Mouse (Mus musculus): ENCODE results near the gene Shisa7.
A peak's percentile ranks its signal among the peaks of the same experiment; 100 is the strongest.
"Not testable (repeated sequence)": the region's sequence is repeated elsewhere in the genome, so short reads cannot be mapped to it uniquely, and the experiment has no call there.

The Shisa7 gene

DNA sequence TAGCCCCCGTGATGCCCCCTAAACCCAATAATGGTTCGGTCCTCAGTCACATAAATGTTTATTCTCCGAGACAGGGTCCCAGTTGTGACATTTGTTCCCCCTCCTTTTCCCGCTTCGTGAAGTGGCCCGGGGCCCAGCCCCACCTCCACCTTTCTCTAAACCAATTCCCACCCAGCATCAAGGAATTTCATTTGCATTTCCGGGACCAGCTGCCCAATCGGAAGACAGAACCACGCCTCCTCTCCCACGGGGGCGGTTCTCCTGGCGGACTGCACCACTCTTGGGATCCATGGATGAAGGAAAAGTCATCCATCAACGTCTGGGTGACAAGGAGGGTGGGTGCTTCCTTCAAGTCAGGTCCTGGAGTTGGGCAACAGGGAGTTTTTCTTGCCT, 417 bp upstream of the Shisa7 start:
- DNase-seq, result peak; percentile 85

DNA sequence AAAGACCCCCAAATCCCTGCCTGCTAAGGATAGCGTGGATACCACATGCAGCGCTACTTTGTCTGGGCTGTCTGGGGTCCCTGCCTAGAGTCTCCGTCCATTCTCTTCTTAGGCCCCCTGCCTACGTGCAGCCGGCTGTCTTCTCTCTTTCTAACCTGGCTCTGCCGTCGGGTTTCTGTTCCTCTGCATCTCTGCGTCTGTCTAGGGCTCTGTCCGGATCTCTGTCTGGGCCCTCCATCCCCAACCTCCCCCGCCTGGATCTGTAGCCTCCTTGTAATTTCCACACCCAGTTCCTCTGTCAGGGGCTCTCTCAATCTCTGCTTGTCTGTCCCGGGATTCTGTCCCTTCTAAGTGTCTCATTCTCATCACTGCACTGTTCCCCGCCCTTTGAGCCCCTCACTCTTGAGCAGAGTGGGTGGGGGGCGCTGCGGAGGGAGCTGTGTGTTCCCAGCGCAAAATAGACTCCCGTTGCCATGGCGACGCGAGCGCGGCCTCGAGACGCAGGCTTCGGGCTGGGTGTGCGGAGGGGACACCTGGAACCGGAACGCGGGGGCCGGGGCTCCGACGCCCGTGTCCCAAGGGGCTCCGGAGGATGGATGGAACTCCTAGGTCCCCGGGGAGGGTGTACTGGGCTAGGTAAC, 772 bp downstream of the Shisa7 start:
- DNase-seq, result peak; percentile 53

DNA sequence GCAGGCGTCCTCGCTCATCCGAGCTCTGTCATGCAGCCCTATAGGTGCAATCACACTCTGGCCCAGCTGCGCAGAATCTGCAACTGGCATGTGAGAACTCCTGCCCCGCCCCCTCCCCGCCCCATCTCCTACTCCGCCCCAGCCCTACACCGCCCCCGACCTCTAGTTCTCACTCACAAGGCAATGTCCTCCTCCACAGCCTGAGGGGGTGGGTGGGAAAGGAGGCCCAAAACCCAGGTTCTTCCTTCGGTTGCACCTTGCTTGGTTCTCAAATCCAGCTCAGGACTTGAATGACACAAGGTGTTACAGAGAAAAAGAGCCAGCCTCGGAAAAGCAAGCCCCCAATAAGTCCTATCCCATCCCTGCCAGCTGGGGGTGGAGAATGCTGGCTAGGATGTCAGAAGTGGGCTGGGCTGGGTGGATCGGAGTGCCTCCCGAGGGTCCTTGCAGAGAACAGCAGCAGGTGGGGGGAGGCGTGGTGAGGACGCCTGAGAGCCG, 1.8 kb downstream of the Shisa7 start:
- DNase-seq, result no peak

DNA sequence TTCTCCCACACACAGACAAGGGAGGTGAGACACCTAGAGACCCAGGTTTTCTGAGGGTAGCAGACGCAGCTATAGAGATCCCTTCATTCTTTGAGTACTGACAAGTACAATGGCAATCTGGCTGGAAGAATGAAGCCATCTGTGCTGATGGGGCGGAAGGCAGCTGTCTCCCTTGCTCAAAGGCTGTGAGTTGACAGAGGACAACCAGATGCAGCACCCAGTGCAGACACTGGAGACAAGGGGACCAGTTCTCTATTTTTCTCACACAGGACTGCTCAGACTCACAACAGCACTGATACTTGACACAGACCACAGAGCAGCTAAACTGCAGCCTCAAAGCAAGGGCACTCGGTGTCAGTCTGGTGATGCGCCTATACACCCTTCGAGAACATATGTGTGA, 2.4 kb downstream of the Shisa7 start:
- DNase-seq, result no peak

DNA sequence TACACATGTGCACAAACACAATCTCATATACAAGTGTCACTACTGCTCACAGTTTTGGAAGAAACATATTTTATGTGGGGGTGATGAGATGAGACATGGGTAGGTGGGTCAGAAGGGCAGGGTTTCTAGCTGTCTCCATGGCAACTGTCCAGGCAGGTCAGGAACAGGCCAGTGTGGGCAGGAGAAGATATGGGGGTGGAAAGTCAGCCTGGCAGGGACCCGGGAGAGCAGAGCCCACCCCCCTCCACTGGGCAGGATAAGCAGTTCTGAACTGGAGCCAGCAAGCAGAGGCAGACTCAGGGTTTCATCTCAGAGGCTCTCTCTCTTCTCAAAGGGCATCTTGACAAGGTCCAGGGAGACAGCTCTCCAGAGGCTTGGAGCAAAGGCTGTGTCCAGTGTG, 6.9 kb downstream of the Shisa7 start:
- DNase-seq, result peak; percentile 57

DNA sequence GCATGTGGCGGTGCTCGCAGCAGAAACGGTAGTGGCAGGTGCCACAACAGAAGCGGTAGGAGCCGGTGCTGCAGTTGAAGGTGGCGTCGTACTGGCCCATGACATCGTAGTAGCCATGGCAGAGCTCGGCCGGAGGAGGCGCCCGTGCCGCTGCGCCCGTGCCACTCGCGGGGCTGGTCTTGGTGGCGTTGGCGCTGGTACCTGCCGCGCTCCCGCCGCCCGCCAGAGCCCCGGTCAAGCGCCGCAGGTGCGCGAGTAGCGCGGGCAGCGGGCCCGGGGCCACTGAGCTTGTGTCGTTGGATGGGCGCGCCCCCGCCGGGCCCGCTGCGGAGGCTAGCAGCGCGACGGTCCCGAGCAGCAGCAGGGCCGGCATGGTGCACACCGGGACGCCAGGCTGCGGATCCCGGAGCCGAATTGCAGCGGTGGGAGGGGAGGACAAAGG, 8.1 kb downstream of the Shisa7 start:
- peak; percentile 90 for DNase-seq

DNA sequence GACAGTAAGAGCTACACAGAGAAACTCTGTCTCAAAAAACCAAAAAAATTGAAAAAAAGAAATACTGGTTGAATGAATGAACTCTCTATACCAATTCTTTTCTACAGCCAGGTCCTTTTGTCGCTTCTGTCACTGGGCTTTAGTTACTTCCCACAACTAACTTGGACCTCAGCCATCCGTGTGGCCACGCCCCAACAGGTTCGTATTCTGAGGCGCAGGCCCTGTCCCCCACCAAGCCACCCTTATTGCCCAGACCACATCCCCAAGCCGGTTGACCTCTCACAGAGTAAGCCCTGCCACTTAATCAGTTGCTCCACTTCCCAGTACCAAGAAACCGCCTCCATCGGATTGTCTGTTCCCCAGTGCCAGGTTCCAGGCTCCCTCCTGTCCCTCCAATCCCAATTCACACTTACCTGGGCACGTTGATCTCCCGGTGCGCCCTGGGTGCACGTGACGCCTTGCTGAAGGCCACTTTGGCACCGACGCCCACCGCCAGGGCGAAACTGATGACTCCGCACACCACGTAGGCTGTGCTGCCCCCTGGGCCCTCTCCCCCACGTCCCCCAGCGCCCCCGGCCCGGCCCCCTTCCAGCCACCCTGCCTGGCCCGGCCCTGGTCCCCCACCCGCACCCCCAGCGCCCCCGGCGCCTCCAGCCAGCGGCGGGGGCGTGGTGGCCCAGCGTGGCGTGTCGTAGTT, 8.7 kb downstream of the Shisa7 start:
- peak; percentile 71 for DNase-seq

DNA sequence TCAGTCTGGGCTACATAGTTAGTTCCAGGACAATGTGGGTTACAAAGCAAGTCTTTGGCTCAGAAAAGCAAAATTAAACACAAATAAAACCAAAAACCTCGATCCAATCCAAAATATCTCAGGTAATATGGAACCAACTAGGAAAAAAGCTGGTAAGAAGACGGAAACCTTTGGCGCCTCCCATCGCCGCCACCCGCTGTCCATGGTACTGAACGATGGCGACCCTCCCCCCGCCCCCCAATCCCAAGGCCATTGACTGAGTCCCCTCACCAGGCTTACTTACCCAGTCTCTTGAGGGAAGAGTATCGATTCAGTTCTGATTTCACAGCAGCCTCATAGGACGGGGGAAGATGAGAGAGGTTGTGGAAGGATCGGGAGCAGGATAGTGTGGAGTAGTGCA, 14.0 kb downstream of the Shisa7 start:
- no peak for DNase-seq

DNA sequence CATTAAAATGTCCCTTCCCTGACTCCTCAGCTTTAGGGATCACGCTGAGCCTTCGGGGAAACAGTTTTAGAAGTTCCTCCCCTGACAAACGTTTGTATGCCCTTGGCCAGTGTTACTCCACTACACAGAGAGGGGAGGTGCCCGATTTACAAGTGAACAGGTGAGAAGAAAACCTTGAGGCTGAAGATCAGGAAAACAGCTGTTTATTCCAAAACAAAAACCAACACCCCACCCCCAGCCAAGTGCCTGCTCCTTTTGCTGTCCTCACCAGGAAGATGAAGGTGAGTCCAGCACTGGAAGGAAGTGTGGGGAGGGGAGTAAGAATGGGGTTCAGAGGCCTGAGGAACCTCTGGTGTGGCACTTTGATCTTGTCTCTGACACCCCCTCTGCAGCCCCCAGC, 19.1 kb downstream of the Shisa7 start:
- no peak for DNase-seq

DNA sequence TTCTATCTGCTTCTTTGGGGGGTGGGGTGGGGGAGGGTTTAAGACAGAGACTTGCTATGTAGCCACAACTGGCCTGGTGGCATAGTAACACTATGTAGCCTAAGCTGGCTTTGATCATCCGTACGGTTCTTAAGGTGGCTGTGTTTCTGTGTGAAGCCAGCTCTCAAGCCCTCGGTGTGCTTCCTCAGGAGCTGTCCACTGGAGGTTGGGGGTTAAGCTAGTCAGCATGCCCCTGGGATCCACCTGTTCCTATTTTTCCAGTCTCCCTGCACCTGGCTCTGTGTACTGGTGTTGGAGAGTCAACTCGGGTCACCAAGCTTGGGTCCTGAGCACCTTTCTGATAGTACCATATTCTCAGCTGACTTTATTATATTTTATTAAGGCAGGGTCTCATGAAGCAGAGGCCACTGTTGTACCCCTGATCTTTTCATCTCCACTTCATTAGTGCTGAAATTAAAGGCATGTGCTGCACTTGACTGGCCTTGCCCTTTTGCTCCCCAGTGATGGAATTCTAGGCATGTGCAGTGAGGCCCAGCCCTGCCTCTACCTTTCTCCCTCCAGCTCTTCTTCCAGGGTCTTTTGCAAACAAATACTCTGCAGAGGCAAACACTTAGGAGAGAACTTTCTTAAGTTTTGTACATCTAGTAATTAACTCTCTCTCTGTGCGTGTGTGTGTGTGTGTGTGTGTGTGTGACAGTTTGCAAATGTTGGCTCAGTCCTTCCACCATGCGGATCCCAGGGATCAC, 22.2 kb downstream of the Shisa7 start:
- DNase-seq, result no peak

DNA sequence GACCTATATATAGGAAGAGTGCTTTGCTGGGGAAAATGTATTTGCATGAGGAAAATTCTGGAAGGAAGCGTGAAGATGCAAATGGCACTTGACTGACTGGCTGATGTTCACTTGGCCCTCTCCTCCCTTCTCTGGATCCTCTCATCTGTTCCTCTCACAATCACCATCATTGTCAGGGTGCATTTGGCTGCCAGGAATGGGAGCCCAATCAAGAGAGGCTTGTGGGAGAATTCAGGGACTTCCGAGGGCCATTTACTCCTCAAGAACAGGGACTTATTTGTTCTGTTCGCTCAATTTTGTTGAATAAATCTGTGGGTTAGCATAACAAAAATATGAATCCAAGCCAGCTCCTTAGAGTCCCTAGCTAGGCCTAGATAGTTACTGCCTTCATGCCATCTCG, 22.8 kb downstream of the Shisa7 start:
- DNase-seq, result no peak

DNA sequence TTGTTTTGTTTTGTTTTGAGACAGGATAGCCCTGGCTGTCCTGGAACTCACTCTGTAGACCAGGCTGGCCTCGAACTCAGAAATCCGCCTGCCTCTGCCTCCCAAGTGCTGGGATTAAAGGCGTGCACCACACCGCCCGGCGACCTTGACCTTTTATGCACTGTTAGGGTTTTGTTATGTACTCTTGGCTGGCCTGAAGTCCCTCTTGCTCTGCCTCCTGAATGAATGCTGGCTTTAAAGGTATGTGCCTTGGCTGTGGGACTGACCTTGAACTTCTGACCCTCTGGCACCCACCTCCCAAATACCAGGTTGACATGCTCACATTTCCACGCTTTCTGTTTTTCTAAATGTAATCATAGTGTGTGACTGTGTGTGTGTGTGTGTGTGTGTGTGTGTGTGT, 23.6 kb downstream of the Shisa7 start:
- DNase-seq, result not testable (repeated sequence)

DNA sequence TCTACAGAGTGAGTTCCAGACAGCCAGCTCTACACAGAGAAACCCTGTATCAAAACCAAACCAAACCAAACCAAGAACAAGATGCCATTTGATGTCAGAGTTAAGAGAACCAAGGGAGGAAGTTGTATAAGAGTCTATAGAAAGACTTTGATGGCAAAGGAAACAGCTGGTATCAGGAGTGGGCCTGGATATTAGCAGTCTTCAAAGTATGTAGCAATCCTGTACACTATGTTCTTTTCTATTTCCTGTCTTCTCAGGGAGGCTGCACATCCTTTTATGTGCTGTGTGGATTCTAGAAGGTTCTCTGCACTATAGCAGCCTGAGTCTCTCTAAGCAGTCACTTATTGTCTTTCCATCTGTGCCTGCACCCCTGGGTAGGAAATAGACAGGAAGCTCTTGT, 27.9 kb downstream of the Shisa7 start:
- DNase-seq, result no peak

DNA sequence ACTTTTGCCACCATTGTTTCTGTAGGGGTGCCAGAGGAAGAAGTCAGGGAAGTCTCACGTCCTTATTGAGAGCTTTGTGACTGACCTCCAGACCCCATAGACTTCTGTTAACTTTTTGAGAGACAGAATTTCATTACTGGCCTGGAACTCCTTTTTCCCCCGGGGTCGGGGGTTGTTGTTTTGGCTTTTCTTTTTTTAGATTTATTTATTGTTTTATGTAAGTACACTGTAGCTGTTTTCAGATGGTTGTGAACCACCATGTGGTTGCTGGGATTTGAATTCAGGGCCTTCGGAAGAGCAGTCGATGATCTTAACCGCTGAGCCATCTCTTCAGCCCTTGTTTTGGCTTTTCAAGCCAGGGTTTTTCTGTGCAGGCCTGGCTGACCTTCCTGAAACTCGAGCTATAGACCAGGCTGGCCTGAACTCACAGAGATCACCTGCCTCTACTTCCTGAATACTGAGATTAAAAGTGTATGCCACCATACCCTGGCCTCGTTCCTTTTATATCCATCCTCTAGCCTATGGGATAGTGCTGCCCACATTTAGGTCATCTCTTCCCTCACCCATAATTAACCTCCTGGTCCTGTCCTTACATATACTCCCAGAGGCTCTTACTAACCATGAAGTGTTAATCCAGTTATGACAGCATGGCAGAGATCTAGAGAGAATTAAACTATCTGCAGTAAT, 31.2 kb downstream of the Shisa7 start:
- no peak for DNase-seq

DNA sequence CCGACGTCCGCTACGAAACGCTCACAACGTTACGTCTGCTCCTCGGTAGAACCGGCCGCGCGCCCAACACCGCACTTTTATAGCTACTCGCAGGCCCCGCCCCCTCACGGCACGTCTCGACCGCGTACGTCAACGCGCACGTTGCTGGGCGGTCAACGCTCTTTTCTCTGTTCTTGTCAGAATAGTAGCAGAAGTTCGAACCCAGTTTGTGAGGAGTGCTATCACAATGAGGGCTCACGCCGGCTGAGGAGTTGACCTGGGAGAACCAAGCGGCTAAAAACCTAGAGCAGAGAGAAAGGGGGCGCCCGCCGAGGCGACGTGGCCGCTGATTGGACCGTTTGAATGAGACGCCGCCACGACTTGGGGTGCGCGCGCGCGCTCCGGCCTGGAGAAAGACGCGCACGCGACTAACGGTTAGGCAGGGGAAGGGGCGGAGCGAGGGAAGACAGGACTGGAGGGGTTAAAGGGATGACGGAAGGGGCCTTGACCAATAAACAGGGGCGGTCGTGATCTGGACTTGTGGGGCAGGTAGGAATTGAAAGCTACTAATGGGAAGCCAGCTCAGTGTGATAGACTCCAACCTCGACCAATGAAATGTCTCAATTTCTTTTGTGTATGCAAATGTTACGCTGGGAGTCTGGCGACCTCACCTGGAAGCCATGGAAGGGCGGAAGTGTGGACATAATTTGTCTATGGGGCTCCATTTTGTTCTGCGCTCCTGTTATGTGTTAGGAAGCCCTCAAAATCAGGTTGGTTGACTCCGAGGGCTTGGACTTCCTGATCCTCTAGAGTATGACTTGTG, 32.0 kb downstream of the Shisa7 start, which contains the start of gene Ube2s:
Gene Ube2s, minus strand, starts transcription at position 288 of the 802 bp plus-strand sequence.
- peak; percentile 100 for DNase-seq

DNA sequence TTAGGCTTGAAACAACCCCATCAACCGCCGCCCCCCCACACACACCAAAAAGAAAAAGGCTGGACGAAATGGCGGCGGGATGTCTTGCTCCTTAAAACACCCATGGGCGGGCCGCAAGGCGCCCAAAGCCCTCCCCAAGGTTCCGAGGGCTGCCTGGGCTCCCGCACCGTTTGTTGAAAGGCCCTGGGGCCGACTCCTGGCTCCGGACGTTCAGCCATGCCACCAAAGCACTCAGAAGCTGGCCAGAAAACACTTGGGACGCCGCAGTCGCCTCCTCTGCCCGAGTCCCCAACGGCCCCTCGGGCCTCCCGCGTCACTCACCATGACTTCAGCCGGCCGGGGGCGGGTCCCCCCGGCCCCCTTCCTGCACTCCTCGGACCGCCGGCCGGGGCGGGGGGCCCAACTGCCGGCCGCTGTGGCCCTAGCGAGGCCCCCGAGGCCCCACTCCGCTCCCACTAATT, 32.6 kb downstream of the Shisa7 start:
- DNase-seq, result peak; percentile 81

DNA sequence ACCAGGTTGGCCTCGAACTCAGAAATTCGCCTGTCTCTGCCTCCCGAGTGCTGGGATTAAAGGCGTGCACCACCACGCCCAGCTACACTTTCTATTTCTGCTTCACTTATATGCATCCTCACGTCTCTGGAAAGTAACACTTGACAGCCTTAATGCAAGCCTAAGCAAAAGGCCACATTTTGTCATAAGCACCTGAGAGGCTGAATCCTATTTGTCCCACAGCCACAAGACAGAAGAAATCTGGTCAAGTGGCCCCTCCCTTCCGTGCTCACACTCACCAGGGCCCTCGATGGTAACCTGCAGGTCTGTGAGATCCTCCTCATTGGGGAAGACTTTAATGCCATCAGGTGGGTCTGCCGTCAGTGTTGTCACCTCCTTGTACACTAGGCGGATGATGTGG, 33.4 kb downstream of the Shisa7 start:
- peak; percentile 40 for DNase-seq

DNA sequence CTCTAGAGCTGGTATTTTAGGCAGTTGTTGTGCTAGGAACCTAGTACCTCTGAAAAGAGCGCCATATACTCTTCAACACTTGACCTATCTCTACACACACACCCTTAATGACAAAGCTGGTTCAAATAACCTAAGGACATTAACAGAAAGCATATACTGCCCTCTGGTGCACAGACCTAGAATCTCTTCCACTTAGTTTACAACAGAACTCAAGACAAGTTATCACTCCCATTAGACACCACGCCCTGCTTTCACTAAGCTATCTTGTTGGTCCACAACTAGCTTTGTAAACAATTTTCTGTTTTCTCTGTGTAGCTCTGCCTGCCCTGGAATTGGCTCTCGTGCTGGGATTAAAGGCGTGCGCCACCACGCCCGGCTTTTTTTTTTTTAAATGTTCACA, 37.8 kb downstream of the Shisa7 start:
- DNase-seq, result no peak

DNA sequence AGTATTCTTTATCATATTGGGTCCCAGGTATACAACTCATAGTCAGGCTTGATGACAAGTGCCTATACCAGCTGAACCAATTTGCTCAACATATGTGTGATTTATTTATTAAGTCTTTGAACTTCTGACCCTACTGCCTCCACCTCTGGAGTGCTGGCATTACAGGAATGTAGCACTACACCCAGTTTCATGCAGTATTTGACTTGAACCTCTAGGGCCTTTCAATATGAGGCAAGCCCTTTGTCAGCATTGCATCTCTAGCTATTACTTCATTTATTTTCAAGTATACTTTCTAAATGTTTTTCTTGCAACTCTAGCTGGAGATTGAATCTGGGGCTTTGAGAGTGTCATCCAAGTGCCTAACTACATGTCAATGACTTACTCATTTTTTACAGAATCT, 42.2 kb downstream of the Shisa7 start:
- no peak for DNase-seq

DNA sequence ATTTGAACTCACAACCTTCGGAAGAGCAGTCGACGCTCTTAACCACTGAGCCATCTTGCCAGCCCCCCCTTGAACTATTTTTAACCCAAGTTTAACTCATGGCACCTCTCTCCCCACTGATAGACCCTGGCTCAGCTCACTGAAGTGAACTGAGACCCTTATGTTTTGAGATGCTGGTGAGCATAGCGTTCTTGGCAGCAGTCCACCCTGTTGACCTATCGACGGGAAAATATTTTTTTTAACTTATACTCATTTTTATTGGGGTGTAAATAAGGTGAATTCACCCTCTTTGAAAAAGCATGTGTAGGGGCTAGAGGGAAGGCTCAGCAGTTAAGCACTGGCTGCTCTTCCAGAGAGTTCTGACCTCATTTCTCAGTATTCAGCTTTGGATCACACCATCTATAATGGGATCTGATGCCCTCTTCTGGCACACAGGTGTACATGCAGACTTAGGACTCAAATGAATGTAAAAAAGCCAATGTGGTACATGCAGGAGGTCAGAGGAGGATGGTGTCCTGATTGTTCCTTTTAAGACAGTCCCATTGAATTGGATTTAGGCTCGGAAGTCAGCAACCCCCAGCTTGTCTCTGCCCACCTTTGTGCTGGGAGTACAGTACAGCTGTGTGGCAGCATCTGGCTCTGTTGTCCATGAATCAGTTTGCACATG, 48.6 kb downstream of the Shisa7 start:
- DNase-seq, result peak; percentile 51

DNA sequence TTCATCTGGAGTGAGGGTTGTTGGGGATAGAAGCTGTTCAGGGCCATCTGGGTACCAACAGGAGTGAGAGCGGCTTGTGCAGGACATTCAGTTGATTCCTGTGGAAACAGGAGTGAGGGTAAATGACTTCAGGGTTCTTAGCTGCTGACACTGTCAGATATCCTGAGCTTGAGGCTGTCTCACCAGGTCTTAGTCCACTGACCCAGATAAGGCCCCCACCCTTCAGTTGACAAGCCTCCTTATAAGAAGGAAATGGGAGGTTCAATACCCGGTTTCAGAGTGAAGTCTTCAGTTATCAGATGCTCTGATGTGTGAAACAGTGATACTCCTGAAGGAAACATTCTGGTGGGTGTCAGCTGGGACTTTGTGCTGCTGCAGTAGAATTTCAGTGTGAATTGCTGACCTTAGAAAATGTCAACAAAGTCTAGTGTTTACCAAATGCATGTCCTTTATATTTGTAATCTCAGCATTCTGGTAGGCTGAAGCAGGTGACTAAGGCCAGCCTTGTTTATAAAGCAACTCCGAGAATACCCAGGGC, 49.8 kb downstream of the Shisa7 start:
- no peak for DNase-seq

Data from cerebellum, adult 9-11 months (tissue).